Mouse (Mus musculus) spleen, postnatal 0 days (tissue): ENCODE data around the gene Dpy19l2. TPM values are rescaled to one million over a fixed set of nuclear protein-coding genes. Genes with fewer than 3 reads are reported as not detected.

Experiments used
- polyA plus RNA-seq: library from polyadenylated mRNA; unstranded; fragments of >200 nt; fragmentation: Nextera tagmentation; extraction: Ambion mirVana; gene quantifications from 2 replicates; pipeline ENCODE4 v1.2.1, GENCODE M21; 2015

The Dpy19l2 gene
- 0.04 and 0.12 TPM in 2 replicates for polyA plus RNA-seq

GRCm38 (mm10) chr9:24695700-24696404, at the start of gene Dpy19l2:
Gene Dpy19l2 (minus strand): TSS chr9:24696293.

GRCm38 (mm10) chr9:24624896-24625295, 71.2 kb downstream of the Dpy19l2 start, which contains the start of gene Cypt4:
Gene Cypt4 (plus strand): TSS chr9:24625196.

Other genes starting within 250 kb of the Dpy19l2 start
- 22.2 and 22.7 TPM in 2 replicates for gene Dpy19l1, start 193.2 kb downstream of the Dpy19l2 start, polyA plus RNA-seq
- not detected in 2 replicates for gene Cypt4, start 71.1 kb downstream of the Dpy19l2 start, polyA plus RNA-seq
- gene Tbx20, start 78.0 kb upstream of the Dpy19l2 start, polyA plus RNA-seq = not detected in 2 replicates